Mouse (Mus musculus) limb, embryonic 14.5 days (tissue): Measurements from ENCODE around the gene Plod1. TPM values are rescaled to one million over a fixed set of nuclear protein-coding genes. Genes with fewer than 3 reads are reported as not detected.

Experiments
- ATAC-seq: fragments of 200-750 bp; cut with Nextera tagmentation; 2 replicates; pipeline ENCODE4 v1.8.0; 2017; ENCODE audit warnings: low read depth, moderate number of reproducible peaks, moderate TSS enrichment; ENCODE audit not compliant: low FRiP score
- DNase-seq: peaks from one replicate; pipeline ENCODE4 v3.0.0-alpha.2; 2015; ENCODE audit warnings: low spot score
- H3K27ac ChIP-seq: fragments of 300-500 bp; sonication (generic); replicated peaks from 2 replicates; pipeline ENCODE4 v1.5.1; 2014; ENCODE audit warnings: low read depth, mild to moderate bottlenecking, low read length, moderate library complexity, mixed read lengths
- H3K27me3 ChIP-seq: fragments of 300-500 bp; sonication (generic); 2 replicates; pipeline ENCODE4 v1.6.1; 2014; ENCODE audit warnings: low read length, mixed read lengths; ENCODE audit not compliant: control insufficient read depth, insufficient read depth
- H3K36me3 ChIP-seq: fragments of 300-500 bp; sonication (generic); 2 replicates; pipeline ENCODE4 v1.6.1; 2014; ENCODE audit warnings: mild to moderate bottlenecking, low read length, moderate library complexity, mixed read lengths; ENCODE audit not compliant: control insufficient read depth, insufficient read depth
- H3K4me1 ChIP-seq: fragments of 300-500 bp; sonication (generic); 2 replicates; pipeline ENCODE4 v1.6.1; 2014; ENCODE audit warnings: antibody characterized with exemption, low read length, mixed read lengths; ENCODE audit not compliant: control insufficient read depth, insufficient read depth
- H3K4me2 ChIP-seq: fragments of 300-500 bp; sonication (generic); replicated peaks from 2 replicates; pipeline ENCODE4 v1.6.1; 2014; ENCODE audit warnings: low read depth, mild to moderate bottlenecking, low read length, moderate library complexity; ENCODE audit not compliant: severe bottlenecking
- H3K4me3 ChIP-seq: fragments of 300-500 bp; sonication (generic); replicated peaks from 2 replicates; pipeline ENCODE4 v1.5.1; 2014; ENCODE audit warnings: low read length
- H3K9ac ChIP-seq: fragments of 300-500 bp; sonication (generic); 2 replicates; pipeline ENCODE4 v1.6.1; 2014; ENCODE audit warnings: mild to moderate bottlenecking, low read depth, low read length, moderate library complexity; ENCODE audit not compliant: severe bottlenecking
- H3K9me3 ChIP-seq: fragments of 300-500 bp; sonication (generic); 2 replicates; pipeline ENCODE4 v1.6.1; 2016; ENCODE audit warnings: low read length; ENCODE audit not compliant: control insufficient read depth
- POLR2A ChIP-seq: fragments of 200-500 bp; IDR thresholded peaks from 2 replicates; pipeline ENCODE4 v1.8.0; 2012; ENCODE audit warnings: inconsistent platforms, mild to moderate bottlenecking, moderate library complexity, borderline replicate concordance; ENCODE audit not compliant: insufficient read depth, insufficient read length; ENCODE audit errors: extremely low read depth
- WGBS: fragments of 180-500 bp; shearing (Covaris S2); extraction: QIAGEN DNeasy Blood & Tissue Kit; methylation state at CpG from one replicate; pipeline ENCODE4 v1.1.7; 2014; 5-methylcytosine and 5-hydroxymethylcytosine counted together
- polyA plus RNA-seq, 2 experiments: library from polyadenylated mRNA; depleted of rRNA in 1 of 2; stranded (reverse) in 1 of 2; unstranded in 1 of 2; fragments of >200 nt; fragmentation: Nextera tagmentation in 1 of 2; extraction: Ambion mirVana in 1 of 2; gene quantifications; 2 replicates each; pipeline versions ENCODE4 v1.2.1 to v1.2.3; 2012 to 2014

Gene Plod1
- polyA plus RNA-seq, 2 experiments = 93.0 to 104 TPM

DNA sequence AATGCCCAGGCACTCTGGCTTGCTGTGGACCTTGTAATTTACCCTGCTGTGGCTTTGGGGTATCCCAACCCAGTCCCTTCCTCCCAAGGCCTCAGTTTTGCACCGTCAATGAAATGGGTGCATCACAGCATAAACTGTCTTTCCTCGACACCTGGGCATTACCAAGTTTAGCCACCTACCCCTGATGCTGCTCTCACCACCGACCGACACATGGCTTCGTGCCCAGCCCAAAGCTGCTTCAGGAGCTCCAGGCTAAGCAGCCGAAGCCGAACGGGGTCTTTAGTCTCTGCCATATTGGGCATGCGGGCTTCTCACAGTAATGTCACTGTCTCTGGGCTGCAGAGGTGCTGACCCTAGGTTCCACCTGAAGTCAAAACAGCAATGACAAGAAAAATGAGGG, 70.5 kb downstream of the Plod1 start:
- Histone ChIP-seq H3K4me1 (peaks cover 15% of the 10 kb centered on the region), H3K9ac (no peak overlapping the region), H3K4me3 (no peak overlapping the region), H3K4me2 (no peak overlapping the region), H3K9me3 (no peaks in the 10 kb centered on the region), H3K36me3 (peaks cover 41% of the 10 kb centered on the region), H3K27me3 (no peaks in the 10 kb centered on the region), H3K27ac (no peak overlapping the region)
- WGBS = 96% methylated on average over 9 of the region's 9 CpGs
- DNase-seq (no peak), ATAC-seq (no peak)
- TF ChIP-seq POLR2A = no peak

DNA sequence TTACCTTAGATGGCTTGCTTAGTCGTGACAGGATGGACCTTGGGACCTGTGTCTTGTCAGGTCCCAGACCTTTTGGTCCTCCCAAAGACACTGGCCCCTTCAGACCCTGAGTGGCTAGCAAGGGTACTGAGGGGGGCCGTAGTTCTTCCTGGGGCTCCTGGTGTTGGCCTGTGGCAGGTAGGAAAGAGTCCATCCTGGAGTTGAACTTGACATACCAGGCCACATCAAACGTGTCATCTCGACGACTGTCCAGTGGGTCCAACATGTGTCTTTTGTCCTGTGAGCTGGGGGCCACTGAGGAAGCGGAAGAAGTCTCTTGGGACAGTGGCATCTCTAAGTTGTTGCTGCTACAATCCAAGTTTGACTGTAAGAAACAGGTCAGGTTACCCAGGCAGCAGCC, 70.9 kb downstream of the Plod1 start:
- 93% methylated on average over 6 of the region's 6 CpGs for WGBS
- ATAC-seq (no peak), DNase-seq (no peak)
- Histone ChIP-seq H3K4me2 (no peak overlapping the region), H3K9me3 (no peaks in the 10 kb centered on the region), H3K27me3 (no peaks in the 10 kb centered on the region), H3K9ac (no peak overlapping the region), H3K27ac (no peak overlapping the region), H3K36me3 (peaks cover 45% of the 10 kb centered on the region), H3K4me1 (peaks cover 15% of the 10 kb centered on the region), H3K4me3 (no peak overlapping the region)
- TF ChIP-seq POLR2A = no peak

- ATAC-seq (no peak), DNase-seq (no peak)
- Histone ChIP-seq H3K9ac (no peak overlapping the region), H3K36me3 (peaks cover 46% of the 10 kb centered on the region), H3K4me1 (no peaks in the 10 kb centered on the region), H3K4me2 (no peak overlapping the region), H3K9me3 (no peaks in the 10 kb centered on the region), H3K27ac (no peak overlapping the region), H3K27me3 (no peaks in the 10 kb centered on the region), H3K4me3 (no peak overlapping the region)
- WGBS = 94% methylated on average over 3 of the region's 3 CpGs
- no peak for TF ChIP-seq POLR2A
Observed at GRCm38 (mm10) chr4:147862051-147862450, 74.5 kb downstream of the Plod1 start.

Other genes starting within 250 kb of the Plod1 start
- gene Zfp534, start 234.2 kb downstream of the Plod1 start, polyA plus RNA-seq (2012; rRNA removed) = not detected in 2 replicates
- gene Zfp534, start 234.2 kb downstream of the Plod1 start, polyA plus RNA-seq (2014; fragmentation: Nextera tagmentation; extraction: Ambion mirVana) = not detected in 2 replicates
- 2.8 and 5.1 TPM in 2 replicates for gene Zfp984, start 127.0 kb downstream of the Plod1 start, polyA plus RNA-seq (2012; rRNA removed)
- gene Zfp984, start 127.0 kb downstream of the Plod1 start, polyA plus RNA-seq (2014; fragmentation: Nextera tagmentation; extraction: Ambion mirVana) = 8.9 and 9.2 TPM in 2 replicates
- gene Zfp933, start 88.4 kb downstream of the Plod1 start, polyA plus RNA-seq (2012; rRNA removed) = 5.7 and 7.2 TPM in 2 replicates
- 5.0 and 5.2 TPM in 2 replicates for gene Zfp933, start 88.4 kb downstream of the Plod1 start, polyA plus RNA-seq (2014; fragmentation: Nextera tagmentation; extraction: Ambion mirVana)
- 94.4 and 98.1 TPM in 2 replicates for gene Miip, start 68.0 kb downstream of the Plod1 start, polyA plus RNA-seq (2012; rRNA removed)
- gene Miip, start 68.0 kb downstream of the Plod1 start, polyA plus RNA-seq (2014; fragmentation: Nextera tagmentation; extraction: Ambion mirVana) = 22.4 and 29.1 TPM in 2 replicates
- 5.8 and 8.4 TPM in 2 replicates for gene Fv1, start 67.8 kb downstream of the Plod1 start, polyA plus RNA-seq (2012; rRNA removed)
- 6.5 and 10.8 TPM in 2 replicates for gene Fv1, start 67.8 kb downstream of the Plod1 start, polyA plus RNA-seq (2014; fragmentation: Nextera tagmentation; extraction: Ambion mirVana)
- gene Mfn2, start 32.1 kb downstream of the Plod1 start, polyA plus RNA-seq (2012; rRNA removed) = 29.6 and 33.4 TPM in 2 replicates
- 29.8 and 30.2 TPM in 2 replicates for gene Mfn2, start 32.1 kb downstream of the Plod1 start, polyA plus RNA-seq (2014; fragmentation: Nextera tagmentation; extraction: Ambion mirVana)
- gene 2510039O18Rik, start 4.1 kb upstream of the Plod1 start, polyA plus RNA-seq (2012; rRNA removed) = 63.2 and 88.2 TPM in 2 replicates
- 25.9 and 29.9 TPM in 2 replicates for gene 2510039O18Rik, start 4.1 kb upstream of the Plod1 start, polyA plus RNA-seq (2014; fragmentation: Nextera tagmentation; extraction: Ambion mirVana)
- 0.11 TPM in 1 of 2 replicates, not detected in the other for gene Nppb, start 49.0 kb upstream of the Plod1 start, polyA plus RNA-seq (2012; rRNA removed)
- 0.44 TPM in 1 of 2 replicates, not detected in the other for gene Nppb, start 49.0 kb upstream of the Plod1 start, polyA plus RNA-seq (2014; fragmentation: Nextera tagmentation; extraction: Ambion mirVana)
- 0.33 TPM in 1 of 2 replicates, not detected in the other for gene Nppa, start 64.0 kb upstream of the Plod1 start, polyA plus RNA-seq (2012; rRNA removed)
- gene Nppa, start 64.0 kb upstream of the Plod1 start, polyA plus RNA-seq (2014; fragmentation: Nextera tagmentation; extraction: Ambion mirVana) = 0.87 and 1.0 TPM in 2 replicates
- 22.5 and 28.1 TPM in 2 replicates for gene Clcn6, start 102.1 kb upstream of the Plod1 start, polyA plus RNA-seq (2012; rRNA removed)
- gene Clcn6, start 102.1 kb upstream of the Plod1 start, polyA plus RNA-seq (2014; fragmentation: Nextera tagmentation; extraction: Ambion mirVana) = 5.2 and 6.9 TPM in 2 replicates
- 37.4 and 44.8 TPM in 2 replicates for gene Mthfr, start 102.3 kb upstream of the Plod1 start, polyA plus RNA-seq (2012; rRNA removed)
- gene Mthfr, start 102.3 kb upstream of the Plod1 start, polyA plus RNA-seq (2014; fragmentation: Nextera tagmentation; extraction: Ambion mirVana) = 18.9 and 21.0 TPM in 2 replicates
- gene Agtrap, start 151.3 kb upstream of the Plod1 start, polyA plus RNA-seq (2012; rRNA removed) = 11.0 and 14.6 TPM in 2 replicates
- gene Agtrap, start 151.3 kb upstream of the Plod1 start, polyA plus RNA-seq (2014; fragmentation: Nextera tagmentation; extraction: Ambion mirVana) = 17.6 and 20.1 TPM in 2 replicates
- gene Mad2l2, start 193.6 kb upstream of the Plod1 start, polyA plus RNA-seq (2012; rRNA removed) = 55.9 and 56.9 TPM in 2 replicates
- gene Mad2l2, start 193.6 kb upstream of the Plod1 start, polyA plus RNA-seq (2014; fragmentation: Nextera tagmentation; extraction: Ambion mirVana) = 66.0 and 77.8 TPM in 2 replicates
- gene Draxin, start 193.9 kb upstream of the Plod1 start, polyA plus RNA-seq (2012; rRNA removed) = 1.5 and 1.7 TPM in 2 replicates
- 0.45 and 0.50 TPM in 2 replicates for gene Draxin, start 193.9 kb upstream of the Plod1 start, polyA plus RNA-seq (2014; fragmentation: Nextera tagmentation; extraction: Ambion mirVana)
- 12.4 and 13.9 TPM in 2 replicates for gene Fbxo6, start 215.4 kb upstream of the Plod1 start, polyA plus RNA-seq (2012; rRNA removed)
- 15.5 and 16.4 TPM in 2 replicates for gene Fbxo6, start 215.4 kb upstream of the Plod1 start, polyA plus RNA-seq (2014; fragmentation: Nextera tagmentation; extraction: Ambion mirVana)
- gene Fbxo44, start 223.7 kb upstream of the Plod1 start, polyA plus RNA-seq (2012; rRNA removed) = 21.1 and 24.7 TPM in 2 replicates
- 8.1 and 10.8 TPM in 2 replicates for gene Fbxo44, start 223.7 kb upstream of the Plod1 start, polyA plus RNA-seq (2014; fragmentation: Nextera tagmentation; extraction: Ambion mirVana)
- 4.2 and 4.4 TPM in 2 replicates for gene Fbxo2, start 223.9 kb upstream of the Plod1 start, polyA plus RNA-seq (2012; rRNA removed)
- 4.3 and 6.7 TPM in 2 replicates for gene Fbxo2, start 223.9 kb upstream of the Plod1 start, polyA plus RNA-seq (2014; fragmentation: Nextera tagmentation; extraction: Ambion mirVana)